Mouse (Mus musculus) heart, postnatal 36 days (tissue): ENCODE data around the gene Phip. TPM values are rescaled to one million over a fixed set of nuclear protein-coding genes. Genes with fewer than 3 reads are reported as not detected.

Experiments
- DNase-seq, 2 experiments: peaks; one replicate each; pipeline ENCODE4 v3.0.0; 2021 to 2022
- intact Hi-C: fragments of 180-260 bp; cut with DNase I; formaldehyde crosslinking; loops from one replicate; pipeline ENCODE4 v1.15.1; 2025
- total RNA-seq, 2 experiments: library from RNA; stranded (reverse); gene quantifications; 2 replicates each; pipeline ENCODE4 v1.2.3; 2021

Gene Phip
- 10 to 100 TPM; 33.3 to 33.5 TPM for total RNA-seq

- intact Hi-C loops = loop anchor here (2.0 to 10.0 kb wide), 4 partner anchors 171 to 569 kb away; partner anchors contain the start of genes Hmgn3, Lca5 and Sh3bgrl2
- peak; percentile 96 to 98 for DNase-seq
Observed at GRCm38 (mm10) chr9:82975342-82976215, at the start of gene Phip. Gene Phip (minus strand): TSS chr9:82975516.

- intact Hi-C loops = no loop called here
- peak in 1 of 2 experiments; percentile 3 for DNase-seq
Observed at GRCm38 (mm10) chr9:83023724-83024123, 48.4 kb upstream of the Phip start.

GRCm38 (mm10) chr9:83014516-83014915 lies 39.2 kb upstream of the Phip start:
- no peak for DNase-seq
- intact Hi-C loops = no loop called here

GRCm38 (mm10) chr9:83008306-83008705 lies 33.0 kb upstream of the Phip start:
- intact Hi-C loops = no loop called here
- DNase-seq = no peak

- intact Hi-C loops = no loop called here
- no peak for DNase-seq
Observed at GRCm38 (mm10) chr9:83001342-83001741, 26.0 kb upstream of the Phip start.

DNA sequence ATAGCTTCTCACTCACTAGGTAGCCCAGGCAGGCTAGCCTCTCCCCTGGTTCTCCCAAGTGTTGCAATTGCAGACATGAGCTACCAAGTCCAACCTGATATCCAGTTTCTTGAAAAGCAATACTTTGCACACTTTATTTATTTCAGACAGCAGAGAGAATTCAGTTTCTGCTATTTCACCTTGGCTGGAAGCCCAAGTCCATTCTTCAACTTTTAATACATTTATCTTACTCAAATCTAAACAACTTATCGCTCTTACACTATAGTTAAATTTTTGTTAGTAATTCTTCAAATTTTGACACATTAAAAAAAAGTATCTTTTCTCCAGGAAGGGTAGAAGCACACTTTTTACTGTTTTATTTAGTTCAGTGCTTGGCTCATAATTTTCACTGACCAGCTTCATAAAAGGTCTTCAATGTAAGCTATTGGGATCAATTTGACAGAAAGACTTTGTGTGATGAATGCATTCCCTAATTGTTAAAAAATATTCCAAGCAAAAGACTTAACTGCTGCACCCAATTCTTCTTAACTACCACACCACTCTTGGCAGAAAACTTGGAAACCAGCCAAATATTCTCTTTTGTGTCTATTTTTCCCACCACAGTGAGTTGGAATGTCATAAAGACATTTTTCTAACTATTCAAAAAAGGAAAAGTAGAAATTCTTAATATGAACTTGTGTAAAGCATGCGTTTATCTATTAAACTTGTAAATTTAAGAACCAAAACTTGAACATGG lies 22.6 kb upstream of the Phip start:
- no peak for DNase-seq
- intact Hi-C loops = no loop called here

DNA sequence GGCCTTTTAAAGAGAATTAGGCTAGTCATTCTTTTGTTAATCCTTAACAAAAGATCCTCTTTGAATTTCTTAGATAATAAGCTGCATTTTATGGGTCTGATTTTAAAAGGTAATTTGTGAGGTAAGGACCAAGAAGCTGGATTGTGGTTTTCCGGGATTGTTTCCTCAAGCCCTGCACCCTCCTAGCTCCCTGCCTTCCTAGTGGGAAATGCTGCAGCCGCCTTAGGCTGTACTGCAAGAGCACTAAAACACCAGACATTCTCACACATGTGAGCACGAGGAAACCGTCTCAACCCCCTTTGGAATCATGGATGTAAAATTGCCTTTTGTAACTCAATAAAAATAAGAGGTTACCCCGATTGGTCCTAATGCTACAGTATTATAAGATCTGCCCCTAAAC lies 1.6 kb upstream of the Phip start:
- DNase-seq = peak; percentile 19 to 35
- intact Hi-C loops = loop anchor here (5.0 to 10.0 kb wide), 3 partner anchors 378 to 568 kb away; partner anchors contain the start of genes Lca5 and Sh3bgrl2

DNA sequence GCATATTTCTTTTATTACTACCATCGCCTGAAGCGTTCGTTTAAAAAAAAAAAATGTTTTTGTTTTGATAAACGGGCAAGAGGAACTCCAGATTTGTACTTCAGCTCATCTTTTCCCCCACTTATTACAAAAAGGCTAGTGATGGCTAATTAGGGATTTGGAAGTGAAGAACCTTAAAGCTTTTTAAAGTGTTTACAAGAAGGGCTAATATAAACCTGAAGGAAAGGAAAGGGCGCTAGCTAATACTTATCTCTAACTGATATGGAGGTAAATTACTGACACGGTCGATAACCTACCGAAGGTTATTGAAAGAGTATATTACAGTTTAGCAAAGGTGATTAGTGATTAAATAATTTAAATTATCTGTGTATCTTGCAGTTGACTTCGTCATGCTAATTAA lies 903 bp upstream of the Phip start:
- intact Hi-C loops = loop anchor here (5.0 to 10.0 kb wide), 3 partner anchors 379 to 569 kb away; partner anchors contain the start of genes Lca5 and Sh3bgrl2
- no peak for DNase-seq

- intact Hi-C loops = loop anchor here (2.0 to 10.0 kb wide), 4 partner anchors 172 to 570 kb away; partner anchors contain the start of genes Hmgn3, Lca5 and Sh3bgrl2
- DNase-seq = no peak
Observed at GRCm38 (mm10) chr9:82974962-82975341, 364 bp downstream of the Phip start.

DNA sequence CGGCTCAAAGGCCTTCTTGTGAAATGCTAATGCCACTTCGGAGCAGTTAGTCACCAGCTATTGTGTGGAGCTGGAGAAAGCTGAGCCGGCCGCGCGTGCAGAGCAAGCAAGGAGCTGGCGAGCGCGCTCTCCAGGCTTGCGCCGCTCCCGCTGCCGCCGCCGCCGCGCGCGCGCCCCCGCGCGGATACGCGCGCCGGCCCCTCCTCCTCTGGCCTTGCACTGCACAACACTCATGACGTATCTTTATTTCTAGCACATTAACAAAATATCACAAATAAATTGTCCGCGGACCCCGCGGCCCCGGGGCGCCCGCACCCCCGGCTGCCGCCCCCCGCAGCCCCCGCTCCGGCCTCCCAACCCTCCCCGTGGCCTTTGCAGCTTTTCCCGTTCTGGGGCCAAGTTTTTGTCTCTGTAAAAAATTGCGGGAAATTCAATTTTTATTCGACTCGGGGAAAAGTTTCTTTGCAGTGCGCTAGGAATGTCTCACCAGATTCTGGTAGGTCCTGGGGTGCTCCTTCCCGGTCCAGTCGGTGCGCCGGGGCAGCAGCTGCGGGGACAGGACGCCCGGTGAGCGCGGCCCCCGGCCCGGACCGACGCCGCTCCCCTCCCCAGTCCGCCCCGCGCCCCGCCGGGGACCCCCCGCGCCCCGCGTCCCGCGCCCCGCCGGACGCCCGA lies 992 bp downstream of the Phip start:
- DNase-seq = peak; percentile 82 to 85
- intact Hi-C loops = loop anchor here (2.0 to 10.0 kb wide), 3 partner anchors 172 to 570 kb away; partner anchors contain the start of genes Hmgn3 and Sh3bgrl2

DNA sequence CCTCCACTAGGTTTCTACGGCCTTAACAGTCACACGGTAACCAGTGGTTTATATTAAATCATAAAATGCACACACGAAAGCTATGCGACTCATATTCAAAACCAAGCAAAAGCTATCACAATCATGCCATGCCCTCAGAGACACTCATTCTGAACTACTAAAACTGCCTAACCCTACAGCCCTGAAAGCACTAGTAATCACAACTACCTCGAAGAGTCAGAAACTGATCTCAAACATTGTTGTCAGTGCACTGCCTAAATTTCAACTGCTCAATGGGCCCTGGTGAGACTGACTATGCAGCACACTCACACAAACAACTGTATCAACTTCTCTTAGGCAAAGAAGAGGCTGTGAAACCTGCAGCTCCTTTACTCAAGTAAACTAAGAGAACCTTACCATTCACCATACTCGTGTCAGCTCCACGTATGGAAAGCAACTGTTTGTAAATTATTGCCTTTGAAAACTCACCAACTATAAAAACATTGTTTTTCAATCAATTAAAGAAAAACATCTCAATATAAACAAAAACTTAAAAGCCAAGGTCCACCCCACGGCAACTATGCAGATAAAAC lies 1.9 kb downstream of the Phip start:
- peak in 1 of 2 experiments; percentile 30 for DNase-seq
- intact Hi-C loops = loop anchor here (10.0 kb wide), 2 partner anchors 381 to 571 kb away; partner anchors contain the start of gene Sh3bgrl2

- intact Hi-C loops = loop anchor here (10.0 kb wide), 2 partner anchors 383 to 573 kb away; partner anchors contain the start of gene Sh3bgrl2
- DNase-seq = peak in 1 of 2 experiments; percentile 7
Observed at GRCm38 (mm10) chr9:82971433-82971832, 3.9 kb downstream of the Phip start.

DNA sequence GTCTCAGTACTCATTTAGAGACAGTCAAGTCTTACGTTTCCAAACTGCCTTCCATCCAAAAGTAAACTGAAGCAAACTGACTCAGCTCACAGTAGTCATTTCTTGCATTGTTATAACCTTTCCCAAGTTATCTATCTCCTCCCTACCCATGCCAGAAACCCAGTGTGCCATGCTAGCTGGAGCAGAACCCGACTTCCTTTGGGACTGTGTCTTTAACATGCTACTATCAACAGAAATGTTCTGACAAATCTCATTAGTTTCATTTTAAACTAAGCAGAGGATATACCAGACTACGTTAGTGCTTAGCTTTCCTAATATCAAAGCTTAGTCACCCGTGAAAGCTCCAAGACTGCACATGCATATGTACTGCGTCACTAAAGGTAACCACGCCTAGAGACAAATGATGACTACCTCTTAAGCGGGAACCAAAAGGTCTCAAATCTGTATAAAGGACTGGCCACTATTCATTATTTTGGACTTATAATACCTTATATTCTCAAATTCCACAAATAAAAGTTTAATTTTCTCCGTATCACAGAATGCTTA lies 8.2 kb downstream of the Phip start:
- intact Hi-C loops = no loop called here
- peak; percentile 30 to 33 for DNase-seq

DNA sequence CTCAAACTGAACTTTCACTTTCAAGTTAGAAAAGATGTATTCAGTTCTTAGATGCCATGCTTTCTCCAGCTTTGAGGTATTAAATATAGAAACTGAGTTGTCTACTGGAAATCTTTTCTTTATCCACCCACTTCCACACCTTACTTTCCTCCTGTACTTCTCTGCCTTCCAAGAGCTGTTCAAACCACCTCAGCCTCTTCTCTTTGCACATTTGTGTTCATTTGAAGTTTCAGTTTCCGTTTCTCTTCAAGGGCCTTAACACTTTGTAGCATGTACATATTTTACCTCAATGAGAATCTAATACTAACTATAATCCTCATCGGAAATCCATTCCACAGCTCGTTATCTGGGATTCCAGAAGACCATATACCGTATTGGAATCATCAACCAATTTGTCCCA lies 11.3 kb downstream of the Phip start:
- DNase-seq = no peak
- intact Hi-C loops = no loop called here

DNA sequence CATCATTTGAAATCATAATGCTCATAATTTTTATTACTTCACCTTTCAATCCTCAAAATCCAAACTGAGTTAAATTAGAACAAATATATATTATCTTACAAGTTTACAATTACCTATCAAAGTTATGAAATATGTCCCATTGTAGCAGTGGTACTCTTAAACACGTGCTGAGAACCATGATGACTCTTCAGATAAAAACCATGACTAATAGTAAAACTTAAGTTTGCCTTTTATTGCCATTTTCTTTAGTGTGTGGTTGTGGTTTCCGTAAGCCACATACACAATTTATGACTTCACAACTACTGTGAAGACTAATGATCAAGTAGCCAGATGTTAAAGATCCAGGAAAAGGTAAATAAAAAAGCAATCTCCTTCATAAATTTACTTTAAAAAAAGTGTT lies 14.0 kb downstream of the Phip start:
- DNase-seq = no peak
- intact Hi-C loops = no loop called here

DNA sequence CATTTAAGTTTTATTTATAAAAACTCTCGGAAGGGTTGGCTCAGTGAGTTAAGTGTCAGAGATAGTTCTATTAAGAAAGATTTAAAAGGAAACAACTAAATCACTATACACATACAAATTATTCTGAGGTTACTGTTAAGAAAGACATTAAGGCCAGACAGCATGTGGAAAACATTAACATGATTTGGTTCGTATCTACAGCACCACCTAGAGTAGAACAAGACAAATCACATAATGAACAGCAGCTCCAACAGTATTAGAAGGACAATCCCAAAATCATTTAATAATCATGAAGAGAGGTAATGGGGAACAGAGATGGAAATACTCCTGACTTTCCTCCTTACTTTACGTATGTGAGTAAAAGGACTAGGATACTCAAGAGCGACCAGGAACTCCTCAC lies 20.0 kb downstream of the Phip start:
- intact Hi-C loops = no loop called here
- DNase-seq = no peak

DNA sequence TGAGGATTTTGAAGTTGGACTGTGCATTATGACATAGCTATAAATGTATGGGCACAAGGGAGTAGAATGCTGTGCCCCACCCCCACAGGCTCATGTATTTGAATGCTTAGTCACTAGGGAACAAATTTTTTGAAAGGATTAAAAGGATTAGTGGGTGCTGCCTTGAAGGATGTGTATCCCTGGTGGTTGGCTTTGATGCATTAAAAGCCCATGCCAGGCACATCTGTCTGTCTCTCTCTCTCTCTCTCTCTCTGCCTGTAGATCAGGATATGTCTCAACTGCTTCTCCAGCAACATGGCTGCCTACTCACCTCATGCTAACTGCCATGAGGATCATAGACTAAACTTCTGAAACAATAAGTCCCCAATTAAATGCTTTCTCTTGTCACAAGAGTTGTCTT lies 23.0 kb downstream of the Phip start:
- intact Hi-C loops = no loop called here
- DNase-seq = no peak

DNA sequence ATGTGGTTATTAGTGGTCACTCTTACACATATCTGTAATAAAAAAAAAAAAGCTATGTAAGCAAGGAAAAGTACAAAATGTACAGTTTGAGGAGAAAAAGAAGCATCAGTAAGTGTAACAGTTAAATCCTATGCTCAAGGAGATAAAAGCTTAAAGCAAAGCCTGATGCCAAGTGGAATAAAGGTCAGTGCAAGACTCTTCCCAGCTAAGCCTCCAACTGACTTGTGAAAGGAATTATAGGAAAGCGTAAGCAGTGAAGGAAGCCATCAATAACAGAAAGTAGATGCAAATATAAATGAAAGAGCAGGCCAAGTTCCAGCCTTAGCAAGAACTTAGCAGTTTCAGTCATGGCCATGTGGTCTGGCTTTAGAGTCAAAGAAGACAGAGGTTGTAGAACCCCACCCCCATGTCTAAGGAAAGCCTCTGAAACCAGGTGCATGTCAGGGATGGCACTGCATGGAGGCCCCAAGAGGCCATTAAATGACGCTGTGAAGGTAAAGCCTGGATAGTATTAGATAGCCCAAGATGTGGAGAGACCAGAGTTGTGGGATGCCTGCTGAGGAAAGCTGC lies 23.8 kb downstream of the Phip start:
- no peak for DNase-seq
- intact Hi-C loops = no loop called here

GRCm38 (mm10) chr9:82907246-82907645 lies 68.1 kb downstream of the Phip start:
- no peak for DNase-seq
- intact Hi-C loops = loop anchor here (5.0 kb wide), 1 partner anchor 35 kb away; no protein-coding TSS in a partner anchor
